In the genomic region with DNA sequence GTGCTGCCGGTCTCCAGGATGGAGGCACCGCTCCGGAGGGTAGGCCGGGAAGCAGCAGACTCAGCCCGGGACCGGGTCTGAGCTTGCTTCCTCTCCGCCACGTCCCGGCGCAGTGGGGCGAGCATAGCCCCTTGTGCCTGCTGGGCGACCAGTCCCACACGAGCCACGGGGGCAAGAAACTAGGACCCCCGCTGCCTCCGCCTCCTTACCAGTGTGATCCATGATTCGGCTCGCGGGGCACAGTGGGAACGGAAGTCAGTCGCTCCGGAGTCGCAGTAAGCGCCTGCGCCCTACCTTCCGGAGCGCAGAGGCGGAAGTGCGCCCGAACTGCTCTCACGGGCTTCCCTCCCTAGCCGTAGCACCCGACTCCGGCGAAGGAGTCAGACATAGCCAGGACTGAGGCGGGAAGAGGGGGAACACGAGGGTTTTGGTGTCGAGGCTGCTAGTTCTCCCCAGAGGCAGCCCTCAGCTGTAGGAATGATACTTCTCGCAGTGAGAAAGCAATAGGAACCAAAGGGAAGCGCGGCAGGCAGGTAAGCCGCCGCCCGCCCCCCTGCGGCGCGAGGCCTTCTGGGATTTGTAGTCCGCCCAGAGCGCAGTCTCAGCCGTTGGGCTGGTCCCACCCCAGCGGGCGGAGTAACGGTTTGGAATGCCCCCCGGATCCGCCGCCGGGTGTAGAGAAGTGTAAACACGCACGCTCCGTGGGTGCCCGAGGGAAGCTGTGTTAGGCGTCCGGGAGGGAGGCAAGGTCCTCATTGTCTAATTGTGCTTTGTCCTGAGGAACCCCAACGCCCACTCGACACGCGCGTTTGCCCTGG, we compare ENCODE assay signal across 8 mouse cellular contexts. TPM values are rescaled to one million over a fixed set of nuclear protein-coding genes. Genes with fewer than 3 reads are reported as not detected.
A peak's percentile ranks its signal among the peaks of the same experiment; 100 is the strongest.
DNase-seq lines count a peak whose midpoint lies in the region; ATAC-seq and TF ChIP-seq lines count a peak whose summit lies in the region.

Gene Cbll1, minus strand, starts transcription at position 303 of the 818 bp plus-strand sequence.

- under 1% methylated on average over 68 of the region's 68 CpGs for WGBS in forebrain, embryonic 15.5 days
- under 1% methylated on average over 68 of the region's 68 CpGs for WGBS in lung, adult 2 months

- H3K27ac ChIP-seq in forebrain, embryonic 15.5 days (replicated peaks), result peak within 1 kb of the TSS; percentile 95

- H3K4me3 ChIP-seq in forebrain, embryonic 15.5 days, result peak within 1 kb of the TSS; percentile 96
- peak within 1 kb of the TSS; percentile 87 for H3K4me3 ChIP-seq in lung, adult 2 months (replicated peaks; ENCODE audit: extremely low read depth, low read depth, low read length)

- H3K9me3 ChIP-seq in forebrain, embryonic 15.5 days, result no peaks in the 10 kb centered on the region

- no peak for TF ChIP-seq CTCF in lung, adult 2 months (IDR thresholded peaks at IDR 0.05; ENCODE audit: insufficient read depth, low read length)

- no peaks in the 10 kb centered on the region for H3K36me3 ChIP-seq in forebrain, embryonic 15.5 days

- H3K9ac ChIP-seq in forebrain, embryonic 15.5 days (replicated peaks), result peak within 1 kb of the TSS; percentile 94

- peak; percentile 94 for DNase-seq in ES-CJ7 (ENCODE audit: low read depth, low spot score)
- peak; percentile 95 for DNase-seq in cerebellum, adult 11 months
- peak; percentile 92 for DNase-seq in heart, postnatal 25 days (ENCODE audit: low spot score)
- peak; percentile 95 to 97 for DNase-seq in layer of hippocampus, adult 18-20 months (ENCODE audit: low spot score in 2 of 2)
- DNase-seq in lung, adult 2 months, result peak; percentile 97
- DNase-seq in thymus, adult 18-20 months, result peak; percentile 92 to 93

- ATAC-seq in forebrain, embryonic 15.5 days (replicated peaks), result peak; percentile 99
- ATAC-seq in neutrophil, adult 5-6 weeks (ENCODE audit: extremely low read depth, insufficient number of reproducible peaks, low FRiP score, poor library complexity, severe bottlenecking), result peak; percentile 84

- TF ChIP-seq POLR2A in lung, adult 2 months (IDR thresholded peaks at IDR 0.05; ENCODE audit: borderline replicate concordance, extremely low read depth, low read depth, low read length), result peak; percentile 92

- no peaks in the 10 kb centered on the region for H3K27me3 ChIP-seq in forebrain, embryonic 15.5 days

- intact Hi-C loops in heart, postnatal 25 days (cut with DNase I), result loop anchor here (5.0 to 10.0 kb wide), 3 partner anchors 125 to 385 kb away; partner anchors contain the start of genes Cog5 and Dus4l

- H3K4me1 ChIP-seq in forebrain, embryonic 15.5 days, result peaks cover 24% of the 10 kb centered on the region
- peaks cover 3% of the 10 kb centered on the region for H3K4me1 ChIP-seq in lung, adult 2 months (ENCODE audit: control insufficient read depth, insufficient read depth, low read length)

- H3K4me2 ChIP-seq in forebrain, embryonic 15.5 days (replicated peaks), result peak within 1 kb of the TSS; percentile 89

RNA-seq across cellular contexts. Expression of gene Cbll1, which starts in this region (rescaled TPM):
- 12.9 and 14.3 TPM in 2 replicates for polyA plus RNA-seq in forebrain, embryonic 15.5 days (2015; fragmentation: Nextera tagmentation; extraction: Ambion mirVana)
- total RNA-seq in heart, postnatal 25 days (2021), result 10 to 100 TPM; 10.1 to 11.1 TPM
- total RNA-seq in layer of hippocampus, adult 18-20 months (2021), result 10 to 100 TPM; 25.3 to 26.8 TPM
- 4.4 and 6.0 TPM in 2 replicates for polyA plus RNA-seq in lung, adult 2 months (2012; rRNA removed)
- 10.9 and 12.6 TPM in 2 replicates for total RNA-seq in neutrophil, adult 5-6 weeks (2017)

Comparison
In these comparisons a context has a peak if more than half of its experiments do, and no peak if none do; other contexts are left out.
1. Peak in every context shown above with its lines: DNase-seq, ATAC-seq, H3K4me3 ChIP-seq and H3K27ac ChIP-seq.